Mouse (Mus musculus) limb, embryonic 11.5 days (tissue): ENCODE results near the gene Abcc6. TPM values are rescaled to one million over a fixed set of nuclear protein-coding genes. Genes with fewer than 3 reads are reported as not detected.

Experiments
- ATAC-seq: fragments of 200-750 bp; cut with Nextera tagmentation; 2 replicates; pipeline ENCODE4 v1.8.0; 2017; ENCODE audit warnings: low read depth; ENCODE audit not compliant: insufficient number of reproducible peaks, low FRiP score, low TSS enrichment
- DNase-seq: peaks from one replicate; pipeline ENCODE4 v3.0.0-alpha.2; 2015; ENCODE audit warnings: low spot score
- H3K27ac ChIP-seq: fragments of 300-500 bp; sonication (generic); replicated peaks from 2 replicates; pipeline ENCODE4 v1.5.1; 2014; ENCODE audit warnings: low read depth, mild to moderate bottlenecking, low read length
- H3K27me3 ChIP-seq: fragments of 300-500 bp; sonication (generic); 2 replicates; pipeline ENCODE4 v1.6.1; 2014; ENCODE audit warnings: mild to moderate bottlenecking, low read length, mixed read lengths; ENCODE audit not compliant: control insufficient read depth, insufficient read depth
- H3K36me3 ChIP-seq: fragments of 300-500 bp; sonication (generic); 2 replicates; pipeline ENCODE4 v1.6.1; 2014; ENCODE audit warnings: mild to moderate bottlenecking, low read length, moderate library complexity, mixed read lengths; ENCODE audit not compliant: control insufficient read depth, insufficient read depth
- H3K4me1 ChIP-seq: fragments of 300-500 bp; sonication (generic); 2 replicates; pipeline ENCODE4 v1.6.1; 2014; ENCODE audit warnings: low read length, mixed read lengths; ENCODE audit not compliant: control insufficient read depth, insufficient read depth
- H3K4me2 ChIP-seq: fragments of 300-500 bp; sonication (generic); 2 replicates; pipeline ENCODE4 v1.6.1; 2014; ENCODE audit warnings: low read depth, mild to moderate bottlenecking, moderate library complexity; ENCODE audit not compliant: severe bottlenecking
- H3K4me3 ChIP-seq: fragments of 300-500 bp; sonication (generic); 2 replicates; pipeline ENCODE4 v1.5.1; 2014; ENCODE audit warnings: low read depth, low read length
- H3K9ac ChIP-seq: fragments of 300-500 bp; sonication (generic); 2 replicates; pipeline ENCODE4 v1.6.1; 2014; ENCODE audit warnings: mild to moderate bottlenecking, low read length
- H3K9me3 ChIP-seq: fragments of 300-500 bp; sonication (generic); 2 replicates; pipeline ENCODE4 v1.6.1; 2016; ENCODE audit warnings: low read length; ENCODE audit not compliant: control insufficient read depth
- WGBS: fragments of 180-500 bp; shearing (Covaris S2); extraction: QIAGEN DNeasy Blood & Tissue Kit; methylation state at CpG from one replicate; pipeline ENCODE4 v1.1.7; 2014; 5-methylcytosine and 5-hydroxymethylcytosine counted together
- polyA plus RNA-seq: library from polyadenylated mRNA; unstranded; fragments of >200 nt; fragmentation: Nextera tagmentation; extraction: Ambion mirVana; gene quantifications from 2 replicates; pipeline ENCODE4 v1.2.1, GENCODE M21; 2014

The Abcc6 gene
- polyA plus RNA-seq, 1 experiment from 2014 or later = 0.15 TPM

- WGBS = 83% methylated on average over 2 of the region's 2 CpGs
- H3K4me1 ChIP-seq = peaks cover 7% of the 10 kb centered on the region
- no peak for ATAC-seq
- H3K4me2 ChIP-seq = peak overlapping the region; percentile 85
- H3K36me3 ChIP-seq = no peaks in the 10 kb centered on the region; the same call in 1 of the 2 replicates
- H3K9ac ChIP-seq = no peak overlapping the region
- peak overlapping the region; percentile 87; the same call in 1 of the 2 replicates for H3K4me3 ChIP-seq
- DNase-seq = no peak
- no peaks in the 10 kb centered on the region for H3K27me3 ChIP-seq
- H3K9me3 ChIP-seq = no peaks in the 10 kb centered on the region
- no peak overlapping the region for H3K27ac ChIP-seq
Measured at GRCm38 (mm10) chr7:46034991-46035390, 4.9 kb upstream of the Abcc6 start.

GRCm38 (mm10) chr7:46033870-46034337 lies 3.8 kb upstream of the Abcc6 start:
- 0% methylated on average over 35 of the region's 35 CpGs for WGBS
- Histone ChIP-seq H3K4me2 (peak overlapping the region; percentile 85), H3K4me3 (peak overlapping the region; percentile 87), H3K9ac (peak overlapping the region; percentile 85), H3K36me3 (no peaks in the 10 kb centered on the region; the same call in 1 of the 2 replicates), H3K4me1 (peaks cover 7% of the 10 kb centered on the region), H3K27me3 (no peaks in the 10 kb centered on the region), H3K9me3 (no peaks in the 10 kb centered on the region), H3K27ac (no peak overlapping the region)
- ATAC-seq (no peak; the same call in 1 of the 2 replicates), DNase-seq (no peak)

GRCm38 (mm10) chr7:46033109-46033869 lies 3.2 kb upstream of the Abcc6 start, which contains the start of gene Nomo1:
Nomo1 (plus strand) TSS chr7:46033698.
- ATAC-seq = peak; percentile 89
- peaks cover 7% of the 10 kb centered on the region for H3K4me1 ChIP-seq
- 7% methylated on average over 40 of the region's 44 CpGs for WGBS

GRCm38 (mm10) chr7:46031075-46031474 lies 973 bp upstream of the Abcc6 start:
- no peak for DNase-seq
- ATAC-seq = no peak
- no peak overlapping the region for H3K27ac ChIP-seq
- H3K4me3 ChIP-seq = no peak overlapping the region
- no peaks in the 10 kb centered on the region for H3K9me3 ChIP-seq
- 73% methylated on average over 2 of the region's 2 CpGs for WGBS
- H3K27me3 ChIP-seq = no peaks in the 10 kb centered on the region
- no peak overlapping the region for H3K4me2 ChIP-seq
- H3K36me3 ChIP-seq = no peaks in the 10 kb centered on the region
- peaks cover 7% of the 10 kb centered on the region for H3K4me1 ChIP-seq
- H3K9ac ChIP-seq = no peak overlapping the region

More at GRCm38 (mm10) chr7:46033109-46033869, 3.2 kb upstream of the Abcc6 start, which contains the start of gene Nomo1:
- peak within 1 kb of the TSS; percentile 85 for H3K4me2 ChIP-seq
- H3K9ac ChIP-seq = peak within 1 kb of the TSS; percentile 85
- H3K9me3 ChIP-seq = no peaks in the 10 kb centered on the region
- peak; percentile 99 for DNase-seq
- H3K4me3 ChIP-seq = peak within 1 kb of the TSS; percentile 87
- H3K36me3 ChIP-seq = no peaks in the 10 kb centered on the region; the same call in 1 of the 2 replicates
- no peaks in the 10 kb centered on the region for H3K27me3 ChIP-seq
- no peak within 1 kb of the TSS for H3K27ac ChIP-seq

GRCm38 (mm10) chr7:46029299-46030144 lies 580 bp downstream of the Abcc6 start:
- Histone ChIP-seq H3K9me3 (no peaks in the 10 kb centered on the region), H3K4me2 (peak overlapping the region; percentile 31), H3K4me3 (no peak overlapping the region), H3K4me1 (peaks cover 2% of the 10 kb centered on the region; the same call in 1 of the 2 replicates), H3K27ac (no peak overlapping the region), H3K36me3 (no peaks in the 10 kb centered on the region), H3K27me3 (no peaks in the 10 kb centered on the region), H3K9ac (peak overlapping the region; percentile 34; the same call in 1 of the 2 replicates)
- WGBS = 75% methylated on average over 8 of the region's 9 CpGs
- ATAC-seq (no peak), DNase-seq (peak; percentile 27)

GRCm38 (mm10) chr7:46028681-46029080 lies 1.4 kb downstream of the Abcc6 start:
- no peaks in the 10 kb centered on the region for H3K9me3 ChIP-seq
- WGBS = 90% methylated on average over 10 of the region's 10 CpGs
- H3K36me3 ChIP-seq = no peaks in the 10 kb centered on the region
- no peak overlapping the region for H3K4me3 ChIP-seq
- DNase-seq (no peak), ATAC-seq (no peak)
- no peaks in the 10 kb centered on the region for H3K27me3 ChIP-seq
- H3K4me1 ChIP-seq = 0 out of 2 replicates have a peak, but pooled peaks cover 2% of the 10 kb centered on the region
- H3K9ac ChIP-seq = no peak overlapping the region
- no peak overlapping the region for H3K27ac ChIP-seq
- no peak overlapping the region for H3K4me2 ChIP-seq

- Histone ChIP-seq H3K9ac (no peak overlapping the region), H3K4me3 (no peak overlapping the region), H3K27ac (no peak overlapping the region), H3K36me3 (no peaks in the 10 kb centered on the region), H3K27me3 (no peaks in the 10 kb centered on the region), H3K4me2 (no peak overlapping the region), H3K4me1 (0 out of 2 replicates have a peak, but pooled peaks cover 2% of the 10 kb centered on the region), H3K9me3 (no peaks in the 10 kb centered on the region)
- ATAC-seq = no peak
- DNase-seq = no peak
- WGBS = 79% methylated on average over 9 of the region's 9 CpGs
Measured at GRCm38 (mm10) chr7:46025436-46025835, 4.7 kb downstream of the Abcc6 start.

- H3K4me1 ChIP-seq = no peaks in the 10 kb centered on the region
- 18% methylated on average over 4 of the region's 4 CpGs for WGBS
- no peaks in the 10 kb centered on the region for H3K9me3 ChIP-seq
- no peaks in the 10 kb centered on the region for H3K27me3 ChIP-seq
- H3K4me2 ChIP-seq = no peak overlapping the region
- H3K36me3 ChIP-seq = no peaks in the 10 kb centered on the region
- DNase-seq (peak; percentile 63), ATAC-seq (peak; percentile 39; the same call in 1 of the 2 replicates)
- H3K4me3 ChIP-seq = no peak overlapping the region
- no peak overlapping the region for H3K27ac ChIP-seq
- no peak overlapping the region for H3K9ac ChIP-seq
Measured at GRCm38 (mm10) chr7:46021951-46022350, 8.2 kb downstream of the Abcc6 start.
